21 mouse cellular contexts compared by ENCODE assay signal in the genomic region with DNA sequence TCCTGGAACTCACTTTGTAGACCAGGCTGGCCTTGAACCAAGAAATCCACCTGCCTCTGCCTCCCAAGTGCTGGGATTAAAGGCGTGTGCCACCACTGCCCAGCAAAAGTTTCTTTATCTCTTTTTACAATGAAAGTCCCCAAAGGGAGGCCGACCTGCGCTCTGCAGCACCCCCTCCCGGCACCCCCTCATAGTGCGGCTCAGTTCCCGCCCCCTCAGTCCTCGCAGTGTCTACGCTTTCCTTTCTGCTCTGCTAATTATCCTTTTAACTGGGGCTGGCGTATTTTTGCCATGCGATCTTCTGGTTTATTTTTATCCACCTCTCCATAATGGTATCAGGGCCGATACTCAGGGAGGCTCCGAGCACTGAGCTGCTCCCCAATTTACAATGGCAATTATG.
A peak's percentile ranks its signal among the peaks of the same experiment; 100 is the strongest.
DNase-seq lines count a peak whose midpoint lies in the region; ATAC-seq and TF ChIP-seq lines count a peak whose summit lies in the region.
"Had no signal": no experiment of that assay in that cellular context is flagged by ENCODE, and none has a peak within 500 bp of the region (broad histone marks: within the 10 kb centered on the region; RNA-seq: fewer than 3 reads in every experiment).

No protein-coding gene starts in this region.

- TF ChIP-seq POLR2A in olfactory bulb, adult 2 months (IDR thresholded peaks at IDR 0.05; ENCODE audit: insufficient read depth, low read depth, low read length): no peak

- in situ Hi-C loops in Patski (cut with MboI; ENCODE audit: low pct_unique_long_range_greater_than_20kb): no loop called here

- CTCF ChIA-PET in Patski (lab: Charles Lee): interaction anchor here (0.9 kb wide), 1 partner anchor 104 kb away, joined by 3 read pairs; no protein-coding TSS in a partner anchor

- peaks cover 13% of the 10 kb centered on the region; the same call in 1 of the 2 replicates for H3K4me1 ChIP-seq in forebrain, postnatal 0 days (ENCODE audit: insufficient read depth)
- peaks cover 20% of the 10 kb centered on the region for H3K4me1 ChIP-seq in forebrain, embryonic 15.5 days
- H3K4me1 ChIP-seq in olfactory bulb, adult 2 months (ENCODE audit: control insufficient read depth, insufficient read depth, low read length): peaks cover 26% of the 10 kb centered on the region

- no peaks in the 10 kb centered on the region for H3K9me3 ChIP-seq in forebrain, postnatal 0 days (ENCODE audit: low read length)
- H3K9me3 ChIP-seq in forebrain, embryonic 15.5 days: no peaks in the 10 kb centered on the region
- H3K9me3 ChIP-seq: embryonic facial prominence, embryonic 13.5 days; forebrain, embryonic 12.5 days; heart, embryonic 13.5 days had no signal

- 49% methylated on average over 12 of the region's 12 CpGs for WGBS in forebrain, postnatal 0 days
- WGBS in forebrain, embryonic 15.5 days: 54% methylated on average over 12 of the region's 12 CpGs
- WGBS in olfactory bulb, adult 2 months: 28% methylated on average over 12 of the region's 12 CpGs

- peak; percentile 11; the same call in 1 of the 2 replicates for TF ChIP-seq CTCF in forebrain, postnatal 0 days (IDR thresholded peaks at IDR 0.05; ENCODE audit: low read depth)
- TF ChIP-seq CTCF in Patski (IDR thresholded peaks at IDR 0.05): peak; percentile 42
- TF ChIP-seq CTCF in olfactory bulb, adult 2 months (IDR thresholded peaks at IDR 0.05; ENCODE audit: insufficient read depth, low read depth, low read length): peak; percentile 28; the same call in 1 of the 2 replicates

- no peak overlapping the region for H3K9ac ChIP-seq in forebrain, postnatal 0 days
- H3K9ac ChIP-seq in forebrain, embryonic 15.5 days (replicated peaks): no peak overlapping the region
- H3K9ac ChIP-seq: embryonic facial prominence, embryonic 13.5 days; forebrain, embryonic 12.5 days; heart, embryonic 13.5 days had no signal

- POLR2A ChIA-PET in Patski (lab: Charles Lee): no interaction called here

- no peaks in the 10 kb centered on the region for H3K36me3 ChIP-seq in forebrain, postnatal 0 days (ENCODE audit: insufficient read depth)
- no peaks in the 10 kb centered on the region for H3K36me3 ChIP-seq in forebrain, embryonic 15.5 days
- H3K36me3 ChIP-seq: embryonic facial prominence, embryonic 13.5 days; forebrain, embryonic 12.5 days; heart, embryonic 13.5 days had no signal

- ATAC-seq in forebrain, postnatal 0 days: no peak
- ATAC-seq in forebrain, embryonic 15.5 days (replicated peaks): no peak
- no peak for ATAC-seq in Patski
- ATAC-seq: hindbrain, embryonic 16.5 days; inflammation-experienced regulatory T-cells, adult 6 months had no signal

- no peak for DNase-seq in forebrain, postnatal 0 days
- DNase-seq in right cerebral cortex, postnatal 14 days: peak; percentile 31
- no peak for DNase-seq in right cerebral cortex, postnatal 25 days
- DNase-seq in Patski (ENCODE audit: low read depth, low spot score): no peak
- DNase-seq in spleen, postnatal 14 days (ENCODE audit: low spot score in 2 of 2): no peak
- DNase-seq in urinary bladder, postnatal 10 days (ENCODE audit: low spot score): no peak
- DNase-seq: adrenal gland, adult 8-10 months; adrenal gland, postnatal 36 days; cerebellum, adult 11 months; cerebellum, adult 9-10 months; cerebellum, postnatal 25 days; gastrocnemius, postnatal 36 days; heart, adult 11 months; heart, postnatal 36 days had no signal

- H3K27me3 ChIP-seq in forebrain, postnatal 0 days (ENCODE audit: insufficient read depth, low read length): no peaks in the 10 kb centered on the region
- no peaks in the 10 kb centered on the region for H3K27me3 ChIP-seq in forebrain, embryonic 15.5 days
- H3K27me3 ChIP-seq in Patski: no peaks in the 10 kb centered on the region

- no peak overlapping the region for H3K4me3 ChIP-seq in forebrain, postnatal 0 days (ENCODE audit: low read depth, low read length)
- no peak overlapping the region for H3K4me3 ChIP-seq in forebrain, embryonic 15.5 days
- H3K4me3 ChIP-seq in olfactory bulb, adult 2 months (ENCODE audit: insufficient read depth, low read depth, low read length): no peak overlapping the region
- H3K4me3 ChIP-seq: embryonic facial prominence, embryonic 13.5 days; forebrain, embryonic 12.5 days; heart, embryonic 13.5 days had no signal

- H3K27ac ChIP-seq in forebrain, postnatal 0 days (ENCODE audit: low read depth, low read length): no peak overlapping the region
- H3K27ac ChIP-seq in forebrain, embryonic 15.5 days (replicated peaks): no peak overlapping the region
- 0 out of 2 replicates have a peak overlapping the region, but pooled peaks have one; percentile 5 for H3K27ac ChIP-seq in olfactory bulb, adult 2 months (ENCODE audit: insufficient read depth, low read depth, low read length)
- H3K27ac ChIP-seq: embryonic facial prominence, embryonic 13.5 days; forebrain, embryonic 12.5 days; heart, embryonic 13.5 days had no signal

- no peak overlapping the region for H3K4me2 ChIP-seq in forebrain, postnatal 0 days (ENCODE audit: low read depth)
- H3K4me2 ChIP-seq in forebrain, embryonic 15.5 days (replicated peaks): no peak overlapping the region
- H3K4me2 ChIP-seq: embryonic facial prominence, embryonic 13.5 days; forebrain, embryonic 12.5 days; heart, embryonic 13.5 days had no signal
